In genomic region chr9:109876756-109877155, GRCm38 (mm10) we compare ENCODE assay signal across 8 mouse cellular contexts. TPM values are rescaled to one million over a fixed set of nuclear protein-coding genes. Genes with fewer than 3 reads are reported as not detected.
DNase-seq lines count a peak whose midpoint lies in the region; ATAC-seq and TF ChIP-seq lines count a peak whose summit lies in the region.

No protein-coding gene starts in this region.

- H3K9ac ChIP-seq in hindbrain, embryonic 14.5 days, result peak overlapping the region; percentile 83
- peak overlapping the region; percentile 99 for H3K9ac ChIP-seq in liver, embryonic 13.5 days
- H3K9ac ChIP-seq in stomach, embryonic 16.5 days (ENCODE audit: low read length), result peak overlapping the region; percentile 96

- no peak for ATAC-seq in hindbrain, embryonic 14.5 days (ENCODE audit: low FRiP score)
- ATAC-seq in liver, embryonic 13.5 days (ENCODE audit: low read depth), result no peak
- no peak for ATAC-seq in stomach, embryonic 16.5 days (ENCODE audit: insufficient read depth, low FRiP score)

- H3K9me3 ChIP-seq in hindbrain, embryonic 14.5 days (ENCODE audit: control insufficient read depth, low read length), result no peaks in the 10 kb centered on the region
- no peaks in the 10 kb centered on the region for H3K9me3 ChIP-seq in liver, embryonic 13.5 days (replicated peaks)
- H3K9me3 ChIP-seq in stomach, embryonic 16.5 days (replicated peaks; ENCODE audit: control insufficient read depth, low read length), result no peaks in the 10 kb centered on the region

- peaks cover 32% of the 10 kb centered on the region for H3K36me3 ChIP-seq in thymus, adult 2 months (ENCODE audit: control insufficient read depth, insufficient read depth, low read length)
- peaks cover 28% of the 10 kb centered on the region for H3K36me3 ChIP-seq in hindbrain, embryonic 14.5 days (replicated peaks; ENCODE audit: control insufficient read depth, insufficient read depth)
- peaks cover 47% of the 10 kb centered on the region for H3K36me3 ChIP-seq in liver, embryonic 13.5 days
- H3K36me3 ChIP-seq in stomach, embryonic 16.5 days (ENCODE audit: control insufficient read depth, insufficient read depth, low read length), result peaks cover 19% of the 10 kb centered on the region

- peaks cover 11% of the 10 kb centered on the region for H3K4me1 ChIP-seq in thymus, adult 2 months (replicated peaks; ENCODE audit: control insufficient read depth, insufficient read depth, low read length)
- H3K4me1 ChIP-seq in brown adipose tissue, adult 24 weeks (ENCODE audit: control insufficient read depth, insufficient read depth, insufficient read length, low read length), result peaks cover 6% of the 10 kb centered on the region; the same call in 1 of the 2 replicates
- H3K4me1 ChIP-seq in hindbrain, embryonic 14.5 days (replicated peaks; ENCODE audit: control insufficient read depth, insufficient read depth, low read length), result peaks cover 17% of the 10 kb centered on the region; the same call in 1 of the 2 replicates
- H3K4me1 ChIP-seq in liver, embryonic 13.5 days (replicated peaks), result peaks cover 39% of the 10 kb centered on the region
- H3K4me1 ChIP-seq in stomach, embryonic 16.5 days (ENCODE audit: control insufficient read depth, insufficient read depth, low read length), result peaks cover 15% of the 10 kb centered on the region

- TF ChIP-seq POLR2A in thymus, adult 2 months (IDR thresholded peaks at IDR 0.05; ENCODE audit: control insufficient read depth, extremely low read depth, insufficient read depth, low read length, poor library complexity), result no peak

- no peaks in the 10 kb centered on the region for H3K27me3 ChIP-seq in thymus, adult 2 months (ENCODE audit: control insufficient read depth, insufficient read depth, low read length)
- H3K27me3 ChIP-seq in hindbrain, embryonic 14.5 days (ENCODE audit: control insufficient read depth, insufficient read depth, low read length), result no peaks in the 10 kb centered on the region
- no peaks in the 10 kb centered on the region for H3K27me3 ChIP-seq in liver, embryonic 13.5 days
- no peaks in the 10 kb centered on the region for H3K27me3 ChIP-seq in stomach, embryonic 16.5 days (ENCODE audit: control insufficient read depth, insufficient read depth, low read length)

- H3K27ac ChIP-seq in thymus, adult 2 months (ENCODE audit: control insufficient read depth, insufficient read depth, low read length), result peak overlapping the region; percentile 71
- H3K27ac ChIP-seq in brown adipose tissue, adult 24 weeks (replicated peaks; ENCODE audit: low read depth, low read length), result no peak overlapping the region
- H3K27ac ChIP-seq in hindbrain, embryonic 14.5 days, result no peak overlapping the region
- H3K27ac ChIP-seq in liver, embryonic 13.5 days, result peak overlapping the region; percentile 86
- peak overlapping the region; percentile 94 for H3K27ac ChIP-seq in stomach, embryonic 16.5 days (ENCODE audit: low read length)

- DNase-seq in thymus, adult 2 months, result no peak
- no peak for DNase-seq in thymus, postnatal 4 days
- no peak for DNase-seq in hindbrain, embryonic 14.5 days (ENCODE audit: low spot score)
- DNase-seq in liver, embryonic 13.5 days, result no peak
- no peak for DNase-seq in gastrocnemius, postnatal 25 days
- DNase-seq in right cerebral cortex, postnatal 4 days, result no peak

- peak overlapping the region; percentile 45 for H3K4me3 ChIP-seq in thymus, adult 2 months (ENCODE audit: control insufficient read depth, insufficient read depth, low read length)
- H3K4me3 ChIP-seq in brown adipose tissue, adult 24 weeks (ENCODE audit: insufficient read depth, low read depth, low read length), result peak overlapping the region; percentile 81
- H3K4me3 ChIP-seq in hindbrain, embryonic 14.5 days (replicated peaks; ENCODE audit: low read length), result peak overlapping the region; percentile 78
- peak overlapping the region; percentile 99 for H3K4me3 ChIP-seq in liver, embryonic 13.5 days (replicated peaks)
- peak overlapping the region; percentile 99 for H3K4me3 ChIP-seq in stomach, embryonic 16.5 days (replicated peaks; ENCODE audit: low read length)

- TF ChIP-seq CTCF in thymus, adult 2 months (IDR thresholded peaks at IDR 0.05; ENCODE audit: borderline replicate concordance, control insufficient read depth, extremely low read depth, insufficient read depth, low read length, poor library complexity), result no peak

- WGBS in thymus, adult 2 months, result 2% methylated on average over 3 of the region's 3 CpGs
- whole genome bisulfite sequencing in hindbrain, embryonic 14.5 days, result 6% methylated on average over 3 of the region's 3 CpGs
- 2% methylated on average over 3 of the region's 3 CpGs for WGBS in liver, embryonic 13.5 days (ENCODE audit: insufficient replicate concordance)
- under 1% methylated on average over 3 of the region's 3 CpGs for WGBS in stomach, embryonic 16.5 days

- peak overlapping the region; percentile 73 for H3K4me2 ChIP-seq in hindbrain, embryonic 14.5 days (replicated peaks)
- H3K4me2 ChIP-seq in liver, embryonic 13.5 days, result peak overlapping the region; percentile 91
- H3K4me2 ChIP-seq in stomach, embryonic 16.5 days (ENCODE audit: low read depth, low read length), result peak overlapping the region; percentile 89

RNA-seq across cellular contexts. Expression of gene Cdc25a, which starts 1.4 kb away (rescaled TPM):
- 16.6 and 21.9 TPM in 2 replicates for polyA plus RNA-seq in thymus, adult 2 months (2012; rRNA removed)
- 1.7 and 4.0 TPM in 2 replicates for polyA plus RNA-seq in brown adipose tissue, adult 24 weeks (2012; ENCODE audit: insufficient read depth, insufficient read length, missing spikeins)
- 12.4 and 12.5 TPM in 2 replicates for polyA plus RNA-seq in hindbrain, embryonic 14.5 days (2014; fragmentation: Nextera tagmentation; extraction: Ambion mirVana)
- polyA plus RNA-seq in liver, embryonic 13.5 days (2015; fragmentation: Nextera tagmentation; extraction: Ambion mirVana), result 16.7 and 18.8 TPM in 2 replicates
- 26.0 and 26.6 TPM in 2 replicates for polyA plus RNA-seq in stomach, embryonic 16.5 days (2015; fragmentation: Nextera tagmentation; extraction: Ambion mirVana)
- 1 to 10 TPM; 3.6 to 3.7 TPM for total RNA-seq in gastrocnemius, postnatal 25 days (2021)

RNA-seq across cellular contexts. Expression of gene Camp, which starts 27.3 kb away (rescaled TPM):
- polyA plus RNA-seq in thymus, adult 2 months (2012; rRNA removed), result 14.2 and 22.2 TPM in 2 replicates
- not detected in 2 replicates for polyA plus RNA-seq in brown adipose tissue, adult 24 weeks (2012; ENCODE audit: insufficient read depth, insufficient read length, missing spikeins)
- polyA plus RNA-seq in hindbrain, embryonic 14.5 days (2014; fragmentation: Nextera tagmentation; extraction: Ambion mirVana), result 0.97 and 1.3 TPM in 2 replicates
- 39.6 and 41.2 TPM in 2 replicates for polyA plus RNA-seq in liver, embryonic 13.5 days (2015; fragmentation: Nextera tagmentation; extraction: Ambion mirVana)
- 17.3 and 22.6 TPM in 2 replicates for polyA plus RNA-seq in stomach, embryonic 16.5 days (2015; fragmentation: Nextera tagmentation; extraction: Ambion mirVana)
- total RNA-seq in gastrocnemius, postnatal 25 days (2021), result not detected

RNA-seq across cellular contexts. Expression of gene Nme6, which starts 44.2 kb away (rescaled TPM):
- 18.5 and 21.3 TPM in 2 replicates for polyA plus RNA-seq in thymus, adult 2 months (2012; rRNA removed)
- polyA plus RNA-seq in brown adipose tissue, adult 24 weeks (2012; ENCODE audit: insufficient read depth, insufficient read length, missing spikeins), result 11.3 and 12.8 TPM in 2 replicates
- polyA plus RNA-seq in hindbrain, embryonic 14.5 days (2014; fragmentation: Nextera tagmentation; extraction: Ambion mirVana), result 64.2 and 64.3 TPM in 2 replicates
- polyA plus RNA-seq in liver, embryonic 13.5 days (2015; fragmentation: Nextera tagmentation; extraction: Ambion mirVana), result 55.1 and 58.0 TPM in 2 replicates
- 58.5 and 61.0 TPM in 2 replicates for polyA plus RNA-seq in stomach, embryonic 16.5 days (2015; fragmentation: Nextera tagmentation; extraction: Ambion mirVana)
- 10 to 100 TPM; 22.1 to 26.8 TPM for total RNA-seq in gastrocnemius, postnatal 25 days (2021)

RNA-seq across cellular contexts. Expression of gene Map4, which starts 54.5 kb away (rescaled TPM):
- polyA plus RNA-seq in thymus, adult 2 months (2012; rRNA removed), result 420 and 463 TPM in 2 replicates
- polyA plus RNA-seq in brown adipose tissue, adult 24 weeks (2012; ENCODE audit: insufficient read depth, insufficient read length, missing spikeins), result 34.0 and 36.5 TPM in 2 replicates
- 189 and 216 TPM in 2 replicates for polyA plus RNA-seq in hindbrain, embryonic 14.5 days (2014; fragmentation: Nextera tagmentation; extraction: Ambion mirVana)
- polyA plus RNA-seq in liver, embryonic 13.5 days (2015; fragmentation: Nextera tagmentation; extraction: Ambion mirVana), result 9.0 and 12.4 TPM in 2 replicates
- polyA plus RNA-seq in stomach, embryonic 16.5 days (2015; fragmentation: Nextera tagmentation; extraction: Ambion mirVana), result 64.3 and 73.2 TPM in 2 replicates
- 100 to 1,000 TPM; 426 to 444 TPM for total RNA-seq in gastrocnemius, postnatal 25 days (2021)

Comparison
In these comparisons a context has a peak if more than half of its experiments do, and no peak if none do; other contexts are left out.
1. H3K27ac ChIP-seq: peak in thymus, adult 2 months (single experiment), liver, embryonic 13.5 days (single experiment) and stomach, embryonic 16.5 days (single experiment); none in brown adipose tissue, adult 24 weeks (single experiment) and hindbrain, embryonic 14.5 days (single experiment).
2. H3K4me3 ChIP-seq: peak in every context shown above with its lines; median percentile 99 in liver, embryonic 13.5 days; 99 in stomach, embryonic 16.5 days; 81 in brown adipose tissue, adult 24 weeks; 78 in hindbrain, embryonic 14.5 days; 45 in thymus, adult 2 months.
3. Peak in every context shown above with its lines, with median percentiles within 50 percentile points of each other: H3K4me2 ChIP-seq and H3K9ac ChIP-seq.